ENCODE assay signal across 22 mouse cellular contexts in the genomic region with DNA sequence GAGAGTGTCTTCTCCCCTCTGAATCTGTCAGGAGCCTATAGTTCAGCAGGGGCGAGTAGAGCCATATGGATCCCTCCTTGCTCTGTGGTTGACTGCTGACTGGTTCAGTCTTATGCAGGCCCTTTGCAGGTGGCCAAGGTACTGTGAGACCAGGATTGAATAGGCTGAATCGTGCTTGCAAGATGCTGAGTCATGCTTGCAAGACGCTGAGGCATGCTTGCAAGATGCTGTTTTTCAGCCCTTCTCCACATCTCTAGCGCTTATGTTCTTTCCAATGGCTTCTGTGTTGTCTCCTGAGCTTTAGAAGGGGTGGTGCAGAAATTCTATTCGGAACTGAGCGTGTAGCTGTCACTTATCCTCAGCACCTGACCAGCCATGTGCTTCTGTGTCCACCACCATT.
DNase-seq lines count a peak whose midpoint lies in the region; ATAC-seq and TF ChIP-seq lines count a peak whose summit lies in the region.
"Had no signal": no experiment of that assay in that cellular context is flagged by ENCODE, and none has a peak within 500 bp of the region (broad histone marks: within the 10 kb centered on the region; RNA-seq: fewer than 3 reads in every experiment).

No protein-coding gene starts in this region.

- H3K4me3 ChIP-seq in kidney, embryonic 15.5 days (replicated peaks): no peak overlapping the region
- H3K4me3 ChIP-seq in lung, postnatal 0 days (ENCODE audit: low read depth, low read length): no peak overlapping the region
- no peak overlapping the region for H3K4me3 ChIP-seq in intestine, embryonic 16.5 days (ENCODE audit: low read length)
- H3K4me3 ChIP-seq: embryonic facial prominence, embryonic 13.5 days; forebrain, embryonic 13.5 days; heart, embryonic 13.5 days had no signal

- H3K9ac ChIP-seq in kidney, embryonic 15.5 days: no peak overlapping the region
- H3K9ac ChIP-seq in lung, postnatal 0 days (replicated peaks; ENCODE audit: low read depth): no peak overlapping the region
- no peak overlapping the region for H3K9ac ChIP-seq in intestine, embryonic 16.5 days (ENCODE audit: low read depth, low read length)
- H3K9ac ChIP-seq: embryonic facial prominence, embryonic 13.5 days; forebrain, embryonic 13.5 days; forebrain, postnatal 0 days; heart, embryonic 13.5 days had no signal

- H3K27me3 ChIP-seq in kidney, embryonic 15.5 days: no peaks in the 10 kb centered on the region
- no peaks in the 10 kb centered on the region for H3K27me3 ChIP-seq in lung, postnatal 0 days (replicated peaks; ENCODE audit: insufficient read depth, low read length)
- no peaks in the 10 kb centered on the region for H3K27me3 ChIP-seq in intestine, embryonic 16.5 days (replicated peaks; ENCODE audit: control insufficient read depth, insufficient read depth, low read length)
- H3K27me3 ChIP-seq: forebrain, embryonic 13.5 days had no signal

- ATAC-seq in kidney, embryonic 15.5 days (replicated peaks; ENCODE audit: low FRiP score): 0 out of 2 replicates have a peak, but pooled peaks have one; percentile 56
- ATAC-seq in lung, postnatal 0 days: no peak
- no peak for ATAC-seq in intestine, embryonic 16.5 days
- ATAC-seq: activated CD4-positive, CD25-positive, alpha-beta regulatory T cell, adult 4 months; forebrain, embryonic 13.5 days; forebrain, postnatal 0 days; hindbrain, embryonic 16.5 days had no signal

- TF ChIP-seq EP300 in lung, postnatal 0 days (IDR thresholded peaks at IDR 0.05): no peak

- H3K27ac ChIP-seq in kidney, embryonic 15.5 days: no peak overlapping the region
- H3K27ac ChIP-seq in lung, postnatal 0 days (ENCODE audit: low read length): no peak overlapping the region
- no peak overlapping the region for H3K27ac ChIP-seq in intestine, embryonic 16.5 days (ENCODE audit: low read length)
- H3K27ac ChIP-seq: embryonic facial prominence, embryonic 13.5 days; forebrain, embryonic 13.5 days; heart, embryonic 13.5 days had no signal

- no peak for TF ChIP-seq CTCF in lung, postnatal 0 days (IDR thresholded peaks at IDR 0.05)

- H3K9me3 ChIP-seq in kidney, embryonic 15.5 days (replicated peaks): no peaks in the 10 kb centered on the region; the same call in 1 of the 2 replicates
- H3K9me3 ChIP-seq in lung, postnatal 0 days (ENCODE audit: low read length): no peaks in the 10 kb centered on the region
- H3K9me3 ChIP-seq in intestine, embryonic 16.5 days (ENCODE audit: control insufficient read depth, low read length): no peaks in the 10 kb centered on the region
- H3K9me3 ChIP-seq: embryonic facial prominence, embryonic 13.5 days; forebrain, embryonic 13.5 days; G1E had no signal

- no peak overlapping the region for H3K4me2 ChIP-seq in kidney, embryonic 15.5 days
- no peak overlapping the region for H3K4me2 ChIP-seq in lung, postnatal 0 days (replicated peaks; ENCODE audit: low read depth, low read length)
- H3K4me2 ChIP-seq in intestine, embryonic 16.5 days (ENCODE audit: low read depth, low read length): no peak overlapping the region
- H3K4me2 ChIP-seq: embryonic facial prominence, embryonic 13.5 days; forebrain, embryonic 13.5 days; heart, embryonic 13.5 days had no signal

- peaks cover 16% of the 10 kb centered on the region for H3K4me1 ChIP-seq in kidney, embryonic 15.5 days
- no peaks in the 10 kb centered on the region for H3K4me1 ChIP-seq in lung, postnatal 0 days (ENCODE audit: insufficient read depth, low read depth, low read length)
- peaks cover 13% of the 10 kb centered on the region for H3K4me1 ChIP-seq in intestine, embryonic 16.5 days (ENCODE audit: control insufficient read depth, insufficient read depth, low read length)
- H3K4me1 ChIP-seq: forebrain, embryonic 13.5 days had no signal

- 76% methylated on average over 6 of the region's 6 CpGs for WGBS in kidney, embryonic 15.5 days
- 73% methylated on average over 6 of the region's 6 CpGs for WGBS in lung, postnatal 0 days
- WGBS in intestine, embryonic 16.5 days: 84% methylated on average over 6 of the region's 6 CpGs

- no peak for DNase-seq in kidney, postnatal 10 days
- peak; percentile 21 for DNase-seq in lung, postnatal 0 days (ENCODE audit: low spot score)
- DNase-seq in lung, postnatal 14 days: no peak
- DNase-seq in adipocyte (ENCODE audit: low spot score): peak; percentile 30
- DNase-seq in neural tube, embryonic 10.5 days (ENCODE audit: extremely low spot score, low spot score): no peak
- DNase-seq: adrenal gland, adult 2 months; adrenal gland, postnatal 25 days; cerebellum, adult 11 months; cerebellum, adult 8-10 months; cerebellum, postnatal 14 days; forebrain, postnatal 0 days; gastrocnemius, postnatal 36 days; heart, adult 11 months; heart, postnatal 36 days had no signal

- no peaks in the 10 kb centered on the region for H3K36me3 ChIP-seq in kidney, embryonic 15.5 days
- H3K36me3 ChIP-seq in lung, postnatal 0 days (ENCODE audit: insufficient read depth, low read length): no peaks in the 10 kb centered on the region
- no peaks in the 10 kb centered on the region for H3K36me3 ChIP-seq in intestine, embryonic 16.5 days (ENCODE audit: control insufficient read depth, insufficient read depth, low read length)
- H3K36me3 ChIP-seq: embryonic facial prominence, embryonic 13.5 days; G1E; heart, embryonic 13.5 days had no signal

Comparison
In these comparisons a context has a peak if more than half of its experiments do, and no peak if none do; other contexts are left out.
1. DNase-seq: peak in lung, postnatal 0 days (single experiment) and adipocyte (single experiment); none in kidney, postnatal 10 days (single experiment), lung, postnatal 14 days (single experiment) and neural tube, embryonic 10.5 days (single experiment).